Mouse (Mus musculus) central nervous system, embryonic 18 days (tissue): ENCODE results near the gene Adap2. TPM values are rescaled to one million over a fixed set of nuclear protein-coding genes. Genes with fewer than 3 reads are reported as not detected.

Experiments
- polyA plus RNA-seq: library from polyadenylated mRNA; depleted of rRNA; stranded (reverse); fragments of >200 nt; gene quantifications from 2 replicates; pipeline ENCODE4 v1.2.3, GENCODE M21; 2012; rRNA removed

Adap2 gene
- polyA plus RNA-seq = 1.7 and 2.2 TPM in 2 replicates

DNA sequence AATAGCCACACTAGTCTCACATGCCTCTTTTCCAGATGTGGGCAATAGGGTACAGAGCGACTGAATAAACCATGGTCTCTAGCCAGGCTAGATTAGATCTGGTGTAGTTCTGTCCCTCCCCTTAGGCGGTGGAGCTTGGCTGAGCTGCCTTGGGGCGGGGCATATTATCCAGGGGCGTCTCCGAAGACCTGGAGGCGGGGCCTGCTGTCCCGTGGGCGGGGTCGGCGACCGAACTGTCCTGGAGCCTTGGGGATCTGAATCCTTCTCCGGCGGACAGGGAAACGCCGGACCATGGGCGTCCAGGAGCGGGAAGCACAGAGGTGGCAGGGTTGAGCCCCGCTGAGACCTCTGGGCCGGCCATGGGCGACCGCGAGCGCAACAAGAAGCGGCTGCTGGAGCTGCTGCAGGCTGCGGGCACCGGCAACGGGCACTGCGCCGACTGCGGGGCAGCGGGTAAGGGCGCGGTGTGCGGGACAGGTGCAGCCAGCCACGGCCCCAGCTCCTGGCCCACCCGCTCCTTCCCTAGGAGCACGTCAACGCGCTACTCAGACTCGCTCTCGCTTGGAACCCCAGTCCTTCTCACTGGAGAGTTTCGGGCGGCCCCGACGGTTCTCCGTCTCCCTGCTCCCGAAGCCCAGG is at the start of gene Adap2:
TSS of gene Adap2 (plus strand) at position 249 of the 639 bp plus-strand sequence.

GRCm38 (mm10) chr11:80141825-80142521 is 11.9 kb upstream of the Adap2 start, which contains the start of gene Tefm:
Tefm (minus strand) TSS chr11:80142175.

DNA sequence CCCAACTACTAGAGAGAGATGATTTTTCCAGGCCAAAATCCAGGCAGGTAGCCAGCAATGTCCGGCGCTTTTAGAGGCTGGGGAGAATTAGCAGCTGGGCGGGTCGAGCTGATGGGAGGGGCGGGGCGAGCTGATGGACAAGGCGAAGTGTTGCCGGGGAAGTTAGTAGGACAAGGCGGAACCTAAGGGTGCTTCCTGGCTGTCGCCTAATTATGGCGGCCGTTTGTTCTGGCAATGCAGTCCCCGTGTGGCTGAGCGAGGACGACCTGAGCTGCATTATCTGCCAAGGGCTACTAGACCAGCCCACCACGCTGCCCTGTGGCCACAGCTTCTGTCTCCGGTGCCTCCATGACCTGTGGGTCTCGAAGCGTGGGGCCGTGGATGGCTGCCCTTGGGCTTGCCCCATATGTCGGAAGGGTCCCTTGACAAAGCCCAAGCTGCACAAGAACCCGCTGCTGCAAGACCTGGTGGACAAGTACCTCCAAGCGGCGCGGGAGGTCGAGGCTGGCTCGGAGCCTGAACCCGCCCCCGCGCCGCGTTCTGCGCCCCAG is 29.9 kb downstream of the Adap2 start, which contains the start of gene Rnf135:
TSS of gene Rnf135 (plus strand) at position 147 of the 551 bp plus-strand sequence.

DNA sequence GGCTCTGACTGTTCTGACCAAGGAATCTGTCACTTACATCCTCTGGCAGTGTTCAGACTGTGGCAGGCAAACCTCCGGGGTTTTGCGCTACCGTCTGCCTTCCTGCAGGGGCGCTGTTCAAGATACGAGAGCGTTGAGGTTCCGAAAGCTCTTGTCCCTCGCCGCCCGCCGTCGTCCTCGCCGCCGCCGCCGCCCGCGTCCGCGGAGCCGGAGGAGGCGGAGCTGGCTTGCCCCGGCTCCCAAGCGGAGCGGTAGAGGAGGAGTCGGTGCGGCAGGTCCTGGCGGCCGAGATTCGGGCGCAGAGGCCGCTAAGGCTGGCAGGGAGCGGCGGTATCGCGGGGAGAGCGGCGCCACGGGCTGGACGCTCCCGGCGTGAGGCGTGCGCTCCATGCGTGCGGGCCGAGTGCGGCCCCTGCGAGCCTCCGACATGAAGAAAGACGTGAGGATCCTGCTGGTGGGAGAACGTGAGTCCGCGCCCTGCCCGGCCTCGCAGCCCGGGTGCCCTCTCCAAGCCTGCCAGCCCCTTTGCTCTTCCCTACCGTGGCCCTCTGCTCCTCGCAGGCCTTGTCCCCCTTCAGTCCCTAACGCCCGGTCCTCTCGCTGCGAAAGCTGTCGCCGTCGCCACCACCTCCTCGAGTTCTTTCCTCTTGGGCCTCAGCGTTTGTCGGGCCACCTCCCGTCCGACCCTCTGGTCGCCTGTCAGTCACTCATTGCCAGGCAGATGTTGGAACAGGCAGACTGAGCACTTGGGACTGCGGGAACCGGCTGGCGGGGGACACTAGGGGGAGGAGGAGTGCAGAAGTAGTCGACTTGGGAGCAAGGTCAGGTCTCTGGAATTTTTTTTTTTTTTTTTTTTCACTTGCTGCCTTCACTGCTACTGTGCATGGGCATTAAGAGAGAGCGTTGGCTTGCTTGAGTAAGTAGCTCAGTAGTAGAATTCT is 55.2 kb downstream of the Adap2 start, which contains the start of gene Rhot1:
TSS of gene Rhot1 (plus strand) at position 160 of the 941 bp plus-strand sequence.

Other genes with a start within 250 kb of the Adap2 start
- 25.5 and 27.8 TPM in 2 replicates for gene Utp6, start 191.7 kb upstream of the Adap2 start, polyA plus RNA-seq
- 25.7 and 27.1 TPM in 2 replicates for gene Suz12, start 161.0 kb upstream of the Adap2 start, polyA plus RNA-seq
- gene Crlf3, start 73.1 kb upstream of the Adap2 start, polyA plus RNA-seq = 10.5 and 12.1 TPM in 2 replicates
- 7.6 and 8.4 TPM in 2 replicates for gene Atad5, start 64.7 kb upstream of the Adap2 start, polyA plus RNA-seq
- 12.7 and 14.0 TPM in 2 replicates for gene Tefm, start 11.9 kb upstream of the Adap2 start, polyA plus RNA-seq
- 1.8 and 2.2 TPM in 2 replicates for gene Rnf135, start 29.7 kb downstream of the Adap2 start, polyA plus RNA-seq
- 55.7 and 56.4 TPM in 2 replicates for gene Rhot1, start 54.9 kb downstream of the Adap2 start, polyA plus RNA-seq
- gene Rhbdl3, start 146.8 kb downstream of the Adap2 start, polyA plus RNA-seq = 4.9 and 5.7 TPM in 2 replicates
- 20.1 and 20.2 TPM in 2 replicates for gene 5730455P16Rik, start 223.9 kb downstream of the Adap2 start, polyA plus RNA-seq
- gene Zfp207, start 229.2 kb downstream of the Adap2 start, polyA plus RNA-seq = 210 and 222 TPM in 2 replicates